Mouse (Mus musculus): ENCODE data around the gene Rpl15. TPM values are rescaled to one million over a fixed set of nuclear protein-coding genes. Genes with fewer than 3 reads are reported as not detected.

The Rpl15 gene
- 488 and 528 TPM in 2 replicates for polyA plus RNA-seq (2014; fragmentation: Nextera tagmentation; extraction: Ambion mirVana)

DNA sequence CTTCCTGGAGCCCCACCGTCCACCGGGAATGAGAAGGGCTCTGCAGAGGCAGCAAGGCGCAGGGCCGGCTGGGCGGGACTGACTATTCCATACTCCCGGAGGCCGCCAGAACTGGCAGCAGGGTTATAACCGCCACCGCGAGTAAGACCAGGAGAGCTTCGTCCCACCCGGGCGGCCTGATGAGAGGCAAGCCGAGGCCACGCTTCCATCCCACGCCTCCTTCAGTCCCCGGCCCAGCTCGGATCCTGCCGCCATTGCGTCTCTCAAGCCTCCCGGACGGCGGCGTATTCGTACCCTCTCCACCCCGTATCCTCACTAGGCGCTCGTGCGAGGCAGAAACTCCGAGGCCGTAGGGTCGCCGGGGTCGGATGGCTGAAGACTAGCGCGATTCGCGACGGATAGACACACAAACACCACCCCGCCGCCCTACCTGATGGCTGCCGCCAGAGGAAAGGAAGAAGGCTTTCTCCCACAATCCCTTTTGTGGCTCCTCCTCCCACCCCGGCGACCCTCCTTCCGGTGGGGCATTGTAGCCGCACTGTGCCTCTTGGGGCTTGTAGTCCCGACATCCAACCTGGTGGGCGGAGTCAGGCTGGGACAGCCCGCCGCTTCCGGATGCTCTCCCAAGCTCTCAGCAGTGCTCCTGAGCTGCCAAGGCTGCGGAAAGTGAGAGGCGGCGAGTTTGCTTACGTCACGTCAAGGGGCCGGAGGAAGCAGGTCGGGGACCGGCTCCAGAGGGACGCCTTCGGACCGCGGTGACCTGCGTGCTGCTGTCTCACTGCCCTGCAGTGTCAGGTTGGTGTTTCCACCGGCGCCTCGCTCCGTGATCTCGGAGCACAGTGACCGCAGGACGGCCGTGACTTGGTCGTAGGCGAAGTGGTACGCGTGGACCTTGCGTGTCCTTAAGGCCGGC, at the start of gene Rpl15, which contains the start of gene Nkiras1:
Rpl15 (minus strand) TSS at position 863 of the 913 bp plus-strand sequence.
Nkiras1 (plus strand) TSS at position 608 of the 913 bp plus-strand sequence.
- peak within 1 kb of the TSS; percentile 72 for H3K27ac ChIP-seq (replicated peaks; ENCODE audit: low read depth, low read length)
- peak within 1 kb of the TSS; percentile 99 for H3K9ac ChIP-seq (ENCODE audit: low read length)
- H3K4me3 ChIP-seq (ENCODE audit: low read depth, low read length): peak within 1 kb of the TSS; percentile 96
- ATAC-seq (ENCODE audit: insufficient number of reproducible peaks, low FRiP score, low TSS enrichment, low read depth) (peak; percentile 99), DNase-seq (ENCODE audit: low spot score) (peak; percentile 99)
- H3K9me3 ChIP-seq (ENCODE audit: control insufficient read depth, low read length): no peaks in the 10 kb centered on the region
- no peaks in the 10 kb centered on the region for H3K27me3 ChIP-seq (ENCODE audit: control insufficient read depth, insufficient read depth, low read length)
- WGBS: under 1% methylated on average over 78 of the region's 78 CpGs
- H3K36me3 ChIP-seq (ENCODE audit: control insufficient read depth, insufficient read depth, low read length): peaks cover 6% of the 10 kb centered on the region
- H3K4me1 ChIP-seq (ENCODE audit: control insufficient read depth, insufficient read depth, low read length): no peaks in the 10 kb centered on the region
- H3K4me2 ChIP-seq (ENCODE audit: low read depth, severe bottlenecking): peak within 1 kb of the TSS; percentile 66

DNA sequence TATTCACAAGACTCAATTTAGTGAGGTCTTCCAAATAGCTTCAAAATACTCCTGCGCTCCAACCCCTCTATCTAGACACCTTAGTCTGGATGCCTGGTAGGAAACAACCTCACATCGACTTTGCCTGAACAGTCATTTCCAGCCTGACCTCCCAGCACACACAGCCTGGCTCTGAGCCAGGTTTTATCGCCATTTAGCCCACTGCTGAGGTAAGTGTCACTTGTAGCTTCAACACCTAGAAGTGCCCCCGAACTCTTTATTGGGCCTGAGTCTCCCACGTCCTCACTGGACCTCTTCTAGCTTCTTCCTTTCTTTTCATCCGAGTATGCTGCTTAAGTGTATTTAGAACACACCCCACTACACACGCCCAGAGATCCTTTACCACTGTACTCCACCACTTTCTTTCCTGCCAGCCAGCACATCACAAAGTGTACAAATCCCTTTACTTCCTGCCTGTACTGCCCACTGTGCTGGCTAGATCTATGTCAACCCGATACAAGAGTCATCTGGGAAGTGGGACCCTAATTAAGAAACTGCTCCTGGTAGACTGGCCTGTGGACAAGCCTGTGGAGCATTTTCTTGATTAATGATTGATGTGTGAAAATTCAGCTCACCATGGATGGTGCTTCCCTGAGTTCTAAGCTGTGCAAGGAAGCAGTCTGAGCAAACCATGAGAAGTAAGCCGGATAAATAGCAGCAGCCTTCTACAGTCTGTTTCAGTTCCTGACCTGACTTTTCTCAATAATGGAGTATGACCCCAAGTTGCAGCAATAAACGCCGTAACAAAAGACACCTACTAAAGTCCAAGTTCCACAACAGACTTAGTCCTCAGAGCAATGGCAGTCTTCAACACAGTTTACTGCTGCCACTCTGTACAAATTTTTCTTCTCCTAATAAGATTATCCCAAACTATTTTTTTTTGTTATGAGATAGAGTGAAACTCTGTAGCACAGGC, 46.5 kb upstream of the Rpl15 start:
- no peak for ATAC-seq (ENCODE audit: insufficient number of reproducible peaks, low FRiP score, low TSS enrichment, low read depth)
- no peaks in the 10 kb centered on the region for H3K9me3 ChIP-seq (ENCODE audit: control insufficient read depth, low read length)
- no peak overlapping the region for H3K27ac ChIP-seq (replicated peaks; ENCODE audit: low read depth, low read length)
- no peaks in the 10 kb centered on the region for H3K27me3 ChIP-seq (ENCODE audit: control insufficient read depth, insufficient read depth, low read length)
- no peak overlapping the region for H3K9ac ChIP-seq (ENCODE audit: low read length)
- no peak for DNase-seq (ENCODE audit: low spot score)
- WGBS: 85% methylated on average over 11 of the region's 11 CpGs
- no peaks in the 10 kb centered on the region for H3K4me1 ChIP-seq (ENCODE audit: control insufficient read depth, insufficient read depth, low read length)
- H3K4me2 ChIP-seq (ENCODE audit: low read depth, severe bottlenecking): no peak overlapping the region
- H3K4me3 ChIP-seq (ENCODE audit: low read depth, low read length): no peak overlapping the region
- H3K36me3 ChIP-seq (ENCODE audit: control insufficient read depth, insufficient read depth, low read length): no peaks in the 10 kb centered on the region; the same call in 1 of the 2 replicates

DNA sequence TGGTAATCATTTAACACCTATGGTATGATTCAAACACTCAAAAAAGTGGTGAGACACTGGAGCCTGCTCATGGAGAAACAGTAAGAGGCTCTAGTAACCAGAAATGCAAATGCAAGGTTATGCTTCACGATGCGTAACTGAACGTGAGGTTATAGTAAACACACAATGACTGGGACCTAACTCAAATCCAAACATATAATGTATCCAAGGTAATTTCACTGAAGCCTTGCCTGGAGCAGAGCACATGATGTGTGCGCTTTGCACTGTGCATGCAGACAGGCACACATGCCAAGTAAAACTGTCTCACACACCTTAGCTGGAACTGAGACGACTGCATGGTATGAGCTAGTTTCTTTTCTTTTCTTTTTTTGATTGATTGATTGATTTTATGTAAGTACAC, 33.0 kb upstream of the Rpl15 start:
- Histone ChIP-seq H3K27me3 (ENCODE audit: control insufficient read depth, insufficient read depth, low read length) (no peaks in the 10 kb centered on the region), H3K4me3 (ENCODE audit: low read depth, low read length) (no peak overlapping the region), H3K4me1 (ENCODE audit: control insufficient read depth, insufficient read depth, low read length) (no peaks in the 10 kb centered on the region), H3K27ac (replicated peaks; ENCODE audit: low read depth, low read length) (no peak overlapping the region), H3K9me3 (ENCODE audit: control insufficient read depth, low read length) (no peaks in the 10 kb centered on the region), H3K36me3 (ENCODE audit: control insufficient read depth, insufficient read depth, low read length) (no peaks in the 10 kb centered on the region), H3K9ac (ENCODE audit: low read length) (no peak overlapping the region), H3K4me2 (ENCODE audit: low read depth, severe bottlenecking) (no peak overlapping the region)
- 98% methylated on average over 5 of the region's 5 CpGs for WGBS
- ATAC-seq (ENCODE audit: insufficient number of reproducible peaks, low FRiP score, low TSS enrichment, low read depth) (no peak), DNase-seq (ENCODE audit: low spot score) (no peak)

DNA sequence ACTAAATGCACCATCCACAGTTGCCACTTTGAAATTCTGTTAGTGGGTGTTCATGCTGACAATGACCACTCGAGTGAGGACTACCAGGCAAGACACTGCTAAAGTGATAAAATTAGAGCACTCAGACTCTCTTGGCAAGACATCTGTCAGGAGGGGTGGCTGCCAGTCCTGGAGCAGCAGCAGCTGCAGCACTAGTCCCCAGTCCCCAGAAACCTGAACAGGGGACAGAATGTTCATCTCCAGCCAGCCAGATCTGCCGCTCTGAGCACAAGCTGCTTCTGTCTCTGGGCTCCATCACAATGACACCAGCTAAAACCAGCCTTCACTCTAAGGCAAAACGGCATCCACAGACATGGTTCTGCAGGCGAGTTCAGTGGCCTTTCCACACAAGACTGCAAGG, 32.1 kb upstream of the Rpl15 start:
- H3K9ac ChIP-seq (ENCODE audit: low read length): no peak overlapping the region
- no peak for DNase-seq (ENCODE audit: low spot score)
- ATAC-seq (ENCODE audit: insufficient number of reproducible peaks, low FRiP score, low TSS enrichment, low read depth): no peak
- H3K27me3 ChIP-seq (ENCODE audit: control insufficient read depth, insufficient read depth, low read length): no peaks in the 10 kb centered on the region
- no peak overlapping the region for H3K27ac ChIP-seq (replicated peaks; ENCODE audit: low read depth, low read length)
- H3K4me2 ChIP-seq (ENCODE audit: low read depth, severe bottlenecking): no peak overlapping the region
- H3K4me3 ChIP-seq (ENCODE audit: low read depth, low read length): no peak overlapping the region
- no peaks in the 10 kb centered on the region for H3K4me1 ChIP-seq (ENCODE audit: control insufficient read depth, insufficient read depth, low read length)
- H3K9me3 ChIP-seq (ENCODE audit: control insufficient read depth, low read length): no peaks in the 10 kb centered on the region
- H3K36me3 ChIP-seq (ENCODE audit: control insufficient read depth, insufficient read depth, low read length): no peaks in the 10 kb centered on the region
- WGBS: 79% methylated on average over 4 of the region's 4 CpGs

DNA sequence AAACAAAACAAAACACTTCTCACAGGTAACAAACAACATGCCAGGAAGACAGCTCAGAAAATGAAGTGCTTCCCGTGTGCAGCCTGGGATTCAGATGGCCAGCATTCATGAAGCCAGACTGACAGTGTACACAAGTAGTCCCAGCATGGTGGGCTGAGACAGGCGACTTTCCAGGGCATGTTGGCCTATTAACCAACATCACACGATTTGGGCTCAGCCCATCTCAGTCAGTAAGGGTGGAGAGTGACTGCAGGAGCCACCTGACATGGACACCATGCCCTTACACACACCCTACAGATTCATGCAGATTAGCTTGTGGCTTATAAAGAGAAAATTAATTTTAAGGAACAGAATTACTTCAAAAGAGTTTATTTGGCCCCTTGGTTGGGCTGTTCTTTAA, 31.6 kb upstream of the Rpl15 start:
- H3K9ac ChIP-seq (ENCODE audit: low read length): no peak overlapping the region
- 73% methylated on average over 3 of the region's 3 CpGs for WGBS
- no peak for ATAC-seq (ENCODE audit: insufficient number of reproducible peaks, low FRiP score, low TSS enrichment, low read depth)

DNA sequence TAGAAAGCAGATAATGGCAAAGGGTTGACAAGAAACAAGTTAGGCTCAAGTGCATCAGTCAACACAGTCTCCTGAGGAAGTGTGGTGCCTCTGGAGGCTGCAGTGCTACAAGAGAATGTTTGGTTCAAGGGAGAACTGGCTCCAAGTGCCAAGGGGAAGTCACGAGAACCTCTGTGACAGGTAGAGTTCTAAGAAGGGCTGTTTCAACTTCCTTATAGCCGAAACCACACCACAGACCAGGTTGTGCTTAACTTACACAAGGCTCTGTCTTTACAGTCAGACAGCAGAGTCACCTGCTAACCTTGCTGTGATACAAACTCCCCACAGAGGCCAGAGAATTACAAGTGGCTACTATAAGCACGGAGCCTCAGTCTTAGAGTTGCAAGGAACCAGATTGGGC, 30.4 kb upstream of the Rpl15 start:
- H3K4me3 ChIP-seq (ENCODE audit: low read depth, low read length): no peak overlapping the region
- no peaks in the 10 kb centered on the region for H3K4me1 ChIP-seq (ENCODE audit: control insufficient read depth, insufficient read depth, low read length)
- no peaks in the 10 kb centered on the region for H3K27me3 ChIP-seq (ENCODE audit: control insufficient read depth, insufficient read depth, low read length)
- no peak overlapping the region for H3K4me2 ChIP-seq (ENCODE audit: low read depth, severe bottlenecking)
- H3K9me3 ChIP-seq (ENCODE audit: control insufficient read depth, low read length): no peaks in the 10 kb centered on the region
- H3K36me3 ChIP-seq (ENCODE audit: control insufficient read depth, insufficient read depth, low read length): no peaks in the 10 kb centered on the region
- WGBS: 87% methylated on average over 3 of the region's 3 CpGs
- ATAC-seq (ENCODE audit: insufficient number of reproducible peaks, low FRiP score, low TSS enrichment, low read depth): no peak
- no peak for DNase-seq (ENCODE audit: low spot score)
- no peak overlapping the region for H3K9ac ChIP-seq (ENCODE audit: low read length)
- H3K27ac ChIP-seq (replicated peaks; ENCODE audit: low read depth, low read length): no peak overlapping the region

More for the DNA sequence above, 31.6 kb upstream of the Rpl15 start:
- Histone ChIP-seq H3K9me3 (ENCODE audit: control insufficient read depth, low read length) (no peaks in the 10 kb centered on the region), H3K27ac (replicated peaks; ENCODE audit: low read depth, low read length) (no peak overlapping the region), H3K4me1 (ENCODE audit: control insufficient read depth, insufficient read depth, low read length) (no peaks in the 10 kb centered on the region), H3K4me2 (ENCODE audit: low read depth, severe bottlenecking) (no peak overlapping the region), H3K36me3 (ENCODE audit: control insufficient read depth, insufficient read depth, low read length) (no peaks in the 10 kb centered on the region), H3K4me3 (ENCODE audit: low read depth, low read length) (no peak overlapping the region), H3K27me3 (ENCODE audit: control insufficient read depth, insufficient read depth, low read length) (no peaks in the 10 kb centered on the region)
- DNase-seq (ENCODE audit: low spot score): no peak

DNA sequence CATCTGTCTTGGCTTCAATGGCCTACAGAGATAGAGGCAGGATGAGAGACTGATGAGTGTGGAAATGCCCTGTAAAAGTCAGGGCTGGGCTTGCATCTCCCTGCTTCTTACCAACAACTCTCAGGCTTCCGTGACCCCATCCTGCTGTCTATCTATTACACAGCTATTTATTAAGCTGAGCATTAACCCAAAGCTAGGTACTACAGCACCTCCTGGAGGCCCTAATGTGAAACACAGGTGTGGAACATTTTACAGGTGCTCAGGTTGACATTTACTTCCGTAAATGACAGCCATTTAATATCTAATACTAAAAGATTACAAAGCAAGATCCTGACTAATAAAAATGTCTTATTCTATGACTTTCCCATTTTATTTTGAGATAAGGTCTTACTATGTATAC, 29.5 kb upstream of the Rpl15 start:
- Histone ChIP-seq H3K4me2 (ENCODE audit: low read depth, severe bottlenecking) (no peak overlapping the region), H3K9ac (ENCODE audit: low read length) (no peak overlapping the region), H3K36me3 (ENCODE audit: control insufficient read depth, insufficient read depth, low read length) (no peaks in the 10 kb centered on the region), H3K27me3 (ENCODE audit: control insufficient read depth, insufficient read depth, low read length) (no peaks in the 10 kb centered on the region), H3K9me3 (ENCODE audit: control insufficient read depth, low read length) (no peaks in the 10 kb centered on the region), H3K4me3 (ENCODE audit: low read depth, low read length) (no peak overlapping the region), H3K4me1 (ENCODE audit: control insufficient read depth, insufficient read depth, low read length) (no peaks in the 10 kb centered on the region), H3K27ac (replicated peaks; ENCODE audit: low read depth, low read length) (no peak overlapping the region)
- no peak for ATAC-seq (ENCODE audit: insufficient number of reproducible peaks, low FRiP score, low TSS enrichment, low read depth)
- no peak for DNase-seq (ENCODE audit: low spot score)
- WGBS: 90% methylated on average over 2 of the region's 2 CpGs

DNA sequence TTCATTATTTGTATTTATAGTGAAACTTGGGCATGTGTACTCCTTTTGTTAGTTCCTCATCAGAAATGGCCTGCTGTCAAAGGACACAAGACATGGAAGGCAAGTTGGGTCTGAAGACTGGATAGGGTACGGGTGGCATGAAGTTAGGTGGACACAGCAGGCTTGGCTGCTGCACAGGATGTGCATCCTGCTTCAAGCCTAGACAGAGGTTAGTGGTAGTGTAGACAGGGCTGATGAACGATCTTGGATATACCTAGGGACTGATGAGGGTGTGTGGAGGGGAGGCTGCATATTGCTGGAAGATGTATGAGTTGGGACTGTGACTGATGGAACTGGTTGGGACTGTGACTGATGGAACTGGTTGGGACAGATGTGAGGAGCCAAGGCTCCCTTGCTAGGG, 27.7 kb upstream of the Rpl15 start:
- H3K27me3 ChIP-seq (ENCODE audit: control insufficient read depth, insufficient read depth, low read length): no peaks in the 10 kb centered on the region
- ATAC-seq (ENCODE audit: insufficient number of reproducible peaks, low FRiP score, low TSS enrichment, low read depth): no peak
- 91% methylated on average over 2 of the region's 2 CpGs for WGBS

More for the DNA sequence above, 27.7 kb upstream of the Rpl15 start:
- H3K27ac ChIP-seq (replicated peaks; ENCODE audit: low read depth, low read length): no peak overlapping the region
- H3K4me2 ChIP-seq (ENCODE audit: low read depth, severe bottlenecking): no peak overlapping the region
- no peak for DNase-seq (ENCODE audit: low spot score)
- H3K4me3 ChIP-seq (ENCODE audit: low read depth, low read length): no peak overlapping the region
- no peaks in the 10 kb centered on the region for H3K36me3 ChIP-seq (ENCODE audit: control insufficient read depth, insufficient read depth, low read length)
- no peak overlapping the region for H3K9ac ChIP-seq (ENCODE audit: low read length)
- H3K4me1 ChIP-seq (ENCODE audit: control insufficient read depth, insufficient read depth, low read length): no peaks in the 10 kb centered on the region
- no peaks in the 10 kb centered on the region for H3K9me3 ChIP-seq (ENCODE audit: control insufficient read depth, low read length)

Measured in limb, embryonic 11.5 days (tissue).